Mouse (Mus musculus): ENCODE measurements around the gene Cdk19.
"Not testable (repeated sequence)": the region's sequence is repeated elsewhere in the genome, so short reads cannot be mapped to it uniquely, and the experiment has no call there.

Gene Cdk19

DNA sequence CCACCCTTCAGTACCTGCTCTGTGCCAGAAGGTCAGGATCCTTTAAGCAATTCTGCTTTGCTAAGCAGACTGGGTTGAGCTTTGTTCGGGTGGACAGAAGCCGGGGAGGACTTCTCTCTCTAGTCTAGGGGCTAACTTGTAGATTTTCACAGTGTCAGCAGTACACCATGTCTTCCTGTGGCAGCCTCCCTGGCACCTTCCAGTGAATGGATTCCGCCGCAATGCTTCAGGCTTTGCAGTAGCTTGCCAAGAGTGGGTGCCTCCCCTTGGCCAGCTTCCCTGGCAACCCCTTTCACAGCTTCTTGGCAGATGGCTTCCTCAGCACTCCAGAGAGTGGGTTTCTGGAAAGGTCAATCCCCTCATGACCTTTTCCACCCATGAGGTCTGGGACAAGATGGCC lies 180.2 kb downstream of the Cdk19 start:
- no peak for DNase-seq (ENCODE audit: extremely low read depth, low read depth)

DNA sequence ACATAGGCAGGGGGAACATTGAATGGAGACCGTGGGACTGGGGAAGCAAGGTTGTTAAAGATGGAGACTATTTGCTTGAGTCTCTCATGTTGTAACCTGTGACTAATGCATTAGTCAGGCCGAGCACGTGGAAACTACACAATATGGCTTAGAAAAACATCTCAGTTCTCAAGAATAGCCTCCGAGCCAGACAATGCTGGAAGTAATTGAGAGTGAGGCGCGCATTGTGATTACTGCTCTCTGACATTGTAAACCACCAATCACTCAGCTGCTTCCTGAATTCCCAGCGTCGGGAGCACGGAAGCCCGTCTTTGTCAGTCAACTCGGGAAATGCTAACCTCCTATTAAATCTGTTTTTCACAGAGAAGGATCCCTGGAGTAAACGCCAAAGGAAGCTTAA lies 182.2 kb downstream of the Cdk19 start:
- DNase-seq (ENCODE audit: extremely low read depth, low read depth): no peak

DNA sequence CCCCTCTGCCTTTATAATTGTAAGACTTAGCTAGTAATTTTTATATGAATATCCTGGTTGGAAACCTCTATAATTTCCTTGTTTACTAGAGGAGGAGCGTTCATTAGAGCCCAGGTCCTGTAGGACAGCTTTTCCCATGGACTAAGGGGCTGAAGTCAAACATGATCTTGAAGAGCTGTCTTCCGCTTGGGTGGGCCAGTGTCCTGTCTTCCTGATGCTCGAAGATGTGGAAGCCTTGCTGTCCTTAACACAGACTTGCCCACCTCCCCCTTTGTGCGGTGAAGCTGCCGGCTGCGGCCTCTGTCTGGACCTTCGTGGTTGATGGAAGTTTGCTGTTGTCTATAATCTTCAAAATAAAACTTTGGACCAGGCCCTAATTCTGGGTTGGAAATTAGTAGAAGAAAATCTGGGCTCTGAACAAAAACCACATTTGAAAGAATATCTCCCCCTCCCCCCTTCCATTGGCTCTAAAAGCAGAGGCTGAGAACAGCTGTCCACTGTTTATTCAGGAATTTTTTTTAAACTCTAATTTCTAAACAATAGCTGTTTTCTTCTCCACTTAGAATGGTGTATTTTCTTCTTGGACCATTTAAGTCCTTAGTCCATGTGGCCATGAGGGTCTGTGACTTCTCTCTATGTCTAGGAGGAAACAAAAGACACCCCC lies 184.1 kb downstream of the Cdk19 start:
- DNase-seq (ENCODE audit: extremely low read depth, low read depth): no peak

DNA sequence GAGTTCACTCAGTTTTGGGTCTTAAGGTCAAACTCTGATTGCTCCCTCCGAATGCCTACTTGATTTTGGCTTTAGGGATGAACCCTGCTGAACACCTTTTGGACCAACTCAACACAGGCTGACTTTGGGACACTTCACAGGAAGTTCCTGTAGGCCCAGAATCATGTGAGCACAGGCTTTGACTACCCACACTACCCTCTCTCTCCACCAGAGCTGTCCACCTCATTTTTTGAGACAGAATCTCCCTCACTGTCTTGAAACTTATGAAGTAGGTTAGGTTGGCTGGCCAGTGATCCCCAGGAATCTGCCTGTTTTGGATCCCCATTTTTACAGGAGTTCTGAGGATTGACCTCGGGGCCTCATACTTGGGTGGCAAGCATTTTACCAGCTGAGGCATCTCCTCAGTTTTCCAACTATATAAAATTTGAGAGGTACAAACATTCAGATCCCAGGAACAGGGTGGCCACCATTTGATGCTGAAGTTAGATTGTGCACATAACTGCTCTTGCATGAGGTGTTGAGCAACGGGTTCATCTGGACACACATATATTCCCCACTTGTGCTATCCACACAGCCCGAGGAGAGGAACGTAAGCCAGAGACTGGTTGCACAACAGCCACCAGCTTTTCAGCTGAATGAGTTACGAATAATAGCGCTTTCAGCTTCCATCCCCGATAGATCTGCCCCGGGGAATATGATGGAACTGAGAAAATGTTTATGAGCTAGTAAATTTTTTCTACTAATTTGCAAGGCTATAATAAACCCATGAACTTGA lies 184.9 kb downstream of the Cdk19 start:
- no peak for DNase-seq (ENCODE audit: extremely low read depth, low read depth)

DNA sequence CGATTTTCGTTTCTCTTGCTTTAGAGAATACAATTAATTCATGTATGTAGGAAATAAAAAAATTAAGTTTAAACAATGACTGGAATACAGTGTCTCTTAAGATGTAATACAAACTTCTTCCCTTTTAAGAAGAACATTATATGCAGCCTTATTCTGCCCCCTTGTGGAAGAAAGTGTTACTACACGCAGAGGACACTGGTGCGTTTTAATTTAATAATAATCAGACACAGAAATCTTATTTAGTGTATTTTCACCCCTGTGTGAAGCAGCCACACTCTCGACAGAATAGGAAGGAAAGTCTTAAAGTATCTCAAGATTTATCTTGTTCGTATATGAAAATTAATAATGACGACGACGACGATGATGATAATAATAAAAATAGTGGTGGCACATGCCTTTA lies 185.6 kb downstream of the Cdk19 start:
- DNase-seq (ENCODE audit: extremely low read depth, low read depth): peak; percentile 71

DNA sequence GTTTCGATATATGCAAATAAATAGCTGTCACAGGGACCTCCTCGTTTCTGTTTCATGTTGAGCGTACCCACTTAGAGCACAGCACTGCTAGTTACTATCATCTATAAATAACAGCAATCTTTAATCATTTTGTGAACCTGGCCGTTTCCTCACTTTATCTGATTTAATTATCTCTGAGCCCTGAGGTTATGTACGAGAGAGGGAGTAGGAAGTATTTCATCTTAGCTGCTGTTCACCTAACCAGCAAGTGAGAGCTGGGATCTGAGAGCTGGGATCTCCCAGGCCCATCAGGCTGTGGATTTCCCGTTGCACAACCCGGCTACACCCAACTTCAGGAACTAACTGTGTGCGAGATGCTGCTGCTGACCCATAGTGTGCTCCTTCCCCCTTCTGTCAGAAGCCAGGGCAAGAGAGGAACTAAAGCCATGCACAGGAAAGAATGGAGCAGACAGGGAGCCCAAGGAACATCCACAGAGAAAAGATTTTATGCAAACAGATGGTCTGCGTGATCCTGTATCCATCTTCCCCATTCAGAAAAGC lies 186.3 kb downstream of the Cdk19 start:
- peak; percentile 34 for DNase-seq (ENCODE audit: extremely low read depth, low read depth)

DNA sequence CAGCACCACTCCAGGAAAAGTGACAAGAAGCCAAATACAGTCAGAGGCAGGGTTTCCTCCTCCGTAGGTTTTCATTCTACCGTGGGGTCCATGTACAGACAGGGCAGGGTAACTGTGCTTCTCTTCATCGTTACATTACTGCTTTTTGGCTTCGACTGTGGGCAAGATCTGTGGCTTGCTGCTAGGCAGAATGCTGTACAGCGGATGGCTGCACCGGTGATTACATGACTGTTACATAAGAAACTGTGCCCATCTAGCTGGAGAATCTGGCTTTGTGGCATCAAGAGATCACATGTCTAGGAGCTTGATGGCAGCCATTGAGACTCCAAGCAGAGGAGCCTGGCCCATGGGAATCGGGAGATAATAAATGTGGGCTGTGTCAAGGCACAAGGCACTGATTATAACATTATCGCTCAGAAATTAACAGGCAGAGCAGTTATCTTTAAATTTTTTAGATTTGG lies 187.0 kb downstream of the Cdk19 start:
- no peak for DNase-seq (ENCODE audit: extremely low read depth, low read depth)

DNA sequence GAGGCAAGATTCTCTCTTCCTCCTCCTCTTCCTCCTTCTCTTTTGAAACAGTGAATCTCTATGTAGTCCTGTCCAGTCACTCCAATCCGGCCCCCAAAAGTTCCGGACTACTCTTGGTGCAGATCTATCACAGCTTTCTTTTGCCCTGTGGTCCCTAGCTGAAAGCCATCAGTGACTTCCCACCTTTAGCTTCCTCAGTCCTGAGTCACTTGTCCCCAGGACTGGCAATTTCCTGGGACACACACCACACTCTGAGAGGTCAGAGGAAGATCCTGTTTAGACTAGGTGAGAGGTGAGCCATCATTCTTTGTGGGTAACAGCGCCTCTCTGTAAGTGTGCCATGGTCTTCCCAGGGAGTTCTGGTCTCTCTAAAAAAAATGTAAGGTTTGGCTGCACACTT lies 187.6 kb downstream of the Cdk19 start:
- DNase-seq (ENCODE audit: extremely low read depth, low read depth): no peak

DNA sequence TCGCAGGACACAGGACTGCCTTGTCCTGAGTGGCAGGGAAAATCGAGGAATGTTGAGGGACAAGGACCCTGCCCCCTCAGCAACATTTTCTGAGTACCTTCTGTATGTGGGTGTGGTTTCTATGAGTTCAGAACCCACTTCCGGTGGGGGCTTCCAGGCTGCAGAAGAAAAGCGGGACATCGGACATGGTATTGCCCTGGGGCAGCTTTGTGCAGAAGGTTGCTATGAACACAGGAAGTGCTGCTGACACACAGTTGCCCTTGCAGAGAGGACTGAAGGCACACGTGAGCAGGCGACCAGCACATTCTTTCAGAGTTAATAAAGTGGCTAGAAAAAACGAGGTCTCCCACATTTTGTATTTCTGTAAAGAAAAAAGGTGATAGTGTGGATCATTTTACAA lies 188.2 kb downstream of the Cdk19 start:
- no peak for DNase-seq (ENCODE audit: extremely low read depth, low read depth)

DNA sequence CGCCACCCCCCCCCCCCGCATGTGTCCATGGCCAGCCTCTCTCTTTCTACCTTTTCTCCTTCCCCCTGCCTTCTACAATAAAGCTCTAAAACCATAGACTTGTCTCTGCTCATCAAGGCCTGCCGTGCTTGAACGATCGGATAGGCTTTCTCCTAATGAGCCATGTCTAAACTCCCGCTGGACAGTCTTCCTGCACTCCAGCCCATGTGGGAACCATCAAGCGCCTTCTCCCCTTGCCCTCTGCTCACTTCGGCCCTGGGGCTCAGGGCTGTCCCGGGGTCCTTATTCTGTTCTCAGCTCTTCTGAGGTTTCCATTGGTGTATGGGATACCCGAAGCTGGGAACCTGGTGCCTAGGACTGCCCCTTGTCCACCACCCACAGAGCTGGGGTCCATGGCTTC lies 189.3 kb downstream of the Cdk19 start:
- no peak for DNase-seq (ENCODE audit: extremely low read depth, low read depth)

DNA sequence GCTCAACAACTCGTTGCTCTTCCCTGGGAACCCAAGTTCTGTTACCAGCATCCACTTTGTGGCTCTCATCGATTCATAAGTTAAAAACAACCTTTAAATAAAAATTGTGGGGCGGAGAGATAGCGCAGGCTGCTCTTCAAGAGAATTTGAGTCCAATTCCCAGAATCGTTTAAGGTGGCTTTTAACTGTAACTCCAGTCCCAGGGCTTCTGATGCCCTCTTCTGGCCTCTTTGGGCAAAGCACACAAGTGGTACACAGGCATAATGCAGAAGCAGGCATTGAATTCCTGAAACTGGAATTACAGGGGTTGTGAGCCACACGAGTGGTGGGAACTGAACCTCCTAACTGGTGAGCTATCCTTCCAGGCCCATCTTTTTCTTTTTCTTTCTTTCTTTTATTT lies 190.3 kb downstream of the Cdk19 start:
- peak; percentile 83 for DNase-seq (ENCODE audit: extremely low read depth, low read depth)

DNA sequence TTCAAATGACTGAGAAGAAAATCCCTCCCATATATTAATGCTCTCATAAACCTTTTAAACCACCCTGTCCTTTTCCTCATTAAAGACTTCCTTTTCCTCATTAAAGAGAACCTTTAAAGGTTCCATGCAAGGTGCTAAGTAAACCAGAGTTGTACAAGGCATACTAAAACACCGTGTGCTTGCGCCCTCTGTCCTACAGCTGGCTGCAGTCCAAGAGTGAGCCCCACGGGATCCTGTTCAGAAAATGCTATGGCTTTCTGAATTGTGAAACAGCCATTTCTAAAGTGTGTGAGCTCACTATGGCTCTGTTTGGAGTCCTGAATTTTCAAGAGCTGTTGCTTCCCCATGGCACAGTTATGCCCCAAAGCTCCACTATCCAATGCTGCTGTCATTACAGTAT lies 191.3 kb downstream of the Cdk19 start:
- DNase-seq (ENCODE audit: extremely low read depth, low read depth): no peak

DNA sequence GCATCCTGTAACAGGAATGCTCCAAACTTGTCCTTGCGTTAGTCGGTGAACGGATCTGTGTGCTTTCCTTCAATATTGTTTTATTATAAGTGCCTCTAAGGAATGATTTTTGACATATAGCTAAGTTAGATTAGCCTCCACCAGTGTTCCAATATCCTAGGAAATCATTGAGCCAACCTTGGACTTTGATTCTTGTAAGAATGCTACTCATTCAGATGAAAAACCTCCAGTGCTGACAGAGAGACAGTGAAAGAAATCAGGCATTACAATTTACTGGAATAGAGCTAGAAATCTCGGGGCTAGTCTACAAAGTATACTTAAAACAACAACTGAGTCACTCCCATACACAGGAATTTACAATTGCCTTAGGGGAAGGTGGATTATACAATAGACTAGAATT lies 193.2 kb downstream of the Cdk19 start:
- DNase-seq (ENCODE audit: extremely low read depth, low read depth): not testable (repeated sequence)
